Mouse (Mus musculus): ENCODE measurements around the gene Zfp987.
"Not testable (repeated sequence)": the region's sequence is repeated elsewhere in the genome, so short reads cannot be mapped to it uniquely, and the experiment has no call there.

Gene Zfp987

GRCm38 (mm10) chr4:146173378-146174226, 76.5 kb downstream of the Zfp987 start:
- not testable (repeated sequence) for DNase-seq (ENCODE audit: low read depth)
